Mouse (Mus musculus): Measurements from ENCODE around the gene Me3.
A peak's percentile ranks its signal among the peaks of the same experiment; 100 is the strongest.

Gene Me3

DNA sequence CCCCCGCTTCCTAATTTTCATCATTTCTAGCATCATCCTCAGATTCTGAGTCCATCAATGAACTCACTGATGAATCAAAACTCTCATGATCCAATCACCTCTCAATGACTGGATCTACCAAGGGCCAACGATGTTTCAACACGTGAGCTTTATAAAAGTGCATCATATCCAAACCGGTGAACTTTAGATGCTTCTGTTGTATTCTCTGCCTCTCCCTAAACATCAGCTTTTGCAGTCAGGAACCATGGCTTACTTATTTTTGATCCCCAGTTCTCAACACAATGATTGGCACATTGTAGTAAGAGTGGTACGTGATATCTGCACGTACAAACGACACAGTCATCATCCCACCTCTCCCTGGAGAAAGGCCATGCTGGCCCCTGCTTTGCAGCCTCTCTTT is 204.5 kb downstream of the Me3 start:
- no peak for DNase-seq

DNA sequence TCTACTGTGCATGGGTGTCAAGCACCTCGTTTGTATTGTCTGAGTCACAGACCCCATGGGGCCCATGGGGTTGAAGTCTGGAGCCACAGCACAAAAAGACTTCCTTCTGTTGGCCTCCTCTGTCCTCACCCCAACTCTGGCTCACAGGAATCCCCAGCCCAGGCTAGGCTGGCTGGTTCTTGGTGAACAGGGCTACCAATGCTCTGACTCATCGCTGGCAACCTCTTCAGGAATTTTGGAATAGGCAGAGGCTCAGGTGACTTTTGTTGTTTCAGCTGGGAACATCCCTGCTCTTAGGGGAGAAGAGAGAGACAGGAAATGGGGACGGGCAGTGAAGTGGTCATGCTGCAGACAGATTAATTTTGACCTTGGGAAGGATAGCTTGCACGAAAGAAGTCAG is 205.6 kb downstream of the Me3 start:
- no peak for DNase-seq

DNA sequence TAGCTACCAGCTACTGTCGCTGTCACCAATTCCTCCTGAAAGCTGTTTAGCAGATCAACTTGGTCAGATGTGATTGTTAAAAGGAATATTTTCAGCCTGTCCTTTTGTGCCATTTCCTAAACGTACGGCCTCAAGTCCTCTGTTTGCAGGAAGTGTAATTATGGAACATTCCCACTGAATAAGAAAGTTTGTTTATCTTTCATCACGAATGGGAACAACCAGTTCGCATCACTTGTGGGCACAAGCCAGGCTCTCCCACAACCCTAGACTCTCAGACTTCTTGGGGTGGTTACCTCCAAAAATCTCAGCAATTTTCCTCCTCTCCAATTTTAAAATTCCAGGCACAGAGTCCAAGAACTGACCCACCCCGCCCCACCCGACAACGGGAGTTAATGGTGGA is 207.5 kb downstream of the Me3 start:
- no peak for DNase-seq

DNA sequence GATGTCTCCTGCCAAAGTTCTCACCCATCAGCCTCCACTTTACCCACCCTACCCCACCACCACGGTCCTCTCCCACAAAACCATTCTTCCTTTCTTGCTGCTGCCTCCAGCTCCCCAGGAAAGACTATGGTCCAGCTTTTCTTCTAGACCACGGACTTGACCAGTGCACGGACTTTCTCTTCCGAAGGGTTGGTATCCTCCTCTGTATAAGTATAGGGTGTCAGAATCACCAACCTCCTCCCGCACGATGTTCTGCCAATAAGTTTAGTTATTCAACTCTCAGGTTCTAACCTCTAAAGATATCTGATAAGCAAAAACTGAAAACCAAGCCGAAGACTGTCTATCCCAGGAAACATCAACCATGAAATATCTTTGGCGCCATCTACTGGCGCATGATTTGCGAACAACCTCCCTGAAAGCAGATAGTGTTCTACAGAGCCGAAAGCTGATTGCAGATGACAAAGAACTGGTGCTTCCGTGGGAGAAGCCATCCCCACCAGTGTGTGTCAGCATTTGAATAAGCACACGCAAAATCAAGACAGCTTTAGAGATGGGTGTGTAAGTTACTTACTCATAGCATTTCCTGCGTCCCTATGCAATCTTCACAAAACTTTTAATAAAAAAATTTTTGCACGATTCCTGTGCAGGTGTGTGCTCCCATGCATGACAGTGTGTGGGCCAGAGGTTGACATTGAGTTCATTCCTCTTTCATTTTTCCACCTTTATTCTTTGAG is 209.6 kb downstream of the Me3 start:
- peak; percentile 89 for DNase-seq

DNA sequence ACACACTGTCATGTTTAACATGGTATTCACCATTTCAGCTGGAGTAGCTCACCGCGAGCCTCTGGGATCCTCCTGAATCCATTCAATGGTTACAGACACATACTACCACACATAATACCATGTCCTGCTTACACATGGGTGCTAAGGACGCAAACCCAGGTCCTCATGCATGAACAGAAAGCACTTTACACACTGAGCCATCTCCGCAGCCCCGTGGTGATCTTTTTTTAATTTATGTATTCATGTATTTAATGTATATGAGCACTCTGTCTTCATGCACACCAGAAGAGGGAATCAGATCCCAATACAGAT is 210.2 kb downstream of the Me3 start:
- DNase-seq = no peak

DNA sequence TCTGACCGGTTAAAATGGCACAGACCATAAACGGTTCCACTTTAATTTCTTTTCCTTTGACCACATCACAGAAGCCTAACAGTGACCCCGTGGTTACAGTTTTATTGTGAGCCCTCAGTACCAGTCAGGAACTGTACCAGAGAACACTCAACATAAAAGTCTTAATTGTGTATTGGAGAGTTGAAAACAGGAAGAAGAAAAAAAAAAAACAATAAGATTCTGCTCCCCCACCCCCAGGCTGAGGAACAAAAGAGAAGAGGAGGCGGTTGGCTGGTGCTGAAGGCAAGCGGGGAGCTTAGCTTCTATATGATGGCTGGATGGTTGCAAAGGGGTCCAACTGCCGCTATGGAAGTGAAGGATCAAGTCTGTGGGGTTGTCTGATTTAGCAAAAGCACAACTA is 210.9 kb downstream of the Me3 start:
- no peak for DNase-seq

DNA sequence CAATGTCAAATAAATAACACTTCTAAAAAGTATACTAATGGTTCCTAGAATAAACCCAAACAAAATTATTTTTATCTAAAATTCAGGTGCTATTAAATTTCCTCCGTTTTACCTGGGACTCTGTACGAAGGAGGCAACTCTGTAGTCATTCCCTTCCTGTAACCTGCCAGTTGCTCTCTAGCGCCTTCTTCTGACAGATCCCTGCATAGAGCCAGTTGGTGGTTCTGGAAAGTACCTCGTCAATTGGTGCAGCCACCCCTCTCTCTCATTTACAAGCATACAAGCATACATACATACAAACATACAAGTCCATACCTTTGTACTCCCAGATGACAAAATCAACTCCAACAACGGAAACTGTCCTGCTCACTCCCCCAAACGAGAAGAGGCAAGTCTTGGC is 211.3 kb downstream of the Me3 start:
- DNase-seq = peak; percentile 61

DNA sequence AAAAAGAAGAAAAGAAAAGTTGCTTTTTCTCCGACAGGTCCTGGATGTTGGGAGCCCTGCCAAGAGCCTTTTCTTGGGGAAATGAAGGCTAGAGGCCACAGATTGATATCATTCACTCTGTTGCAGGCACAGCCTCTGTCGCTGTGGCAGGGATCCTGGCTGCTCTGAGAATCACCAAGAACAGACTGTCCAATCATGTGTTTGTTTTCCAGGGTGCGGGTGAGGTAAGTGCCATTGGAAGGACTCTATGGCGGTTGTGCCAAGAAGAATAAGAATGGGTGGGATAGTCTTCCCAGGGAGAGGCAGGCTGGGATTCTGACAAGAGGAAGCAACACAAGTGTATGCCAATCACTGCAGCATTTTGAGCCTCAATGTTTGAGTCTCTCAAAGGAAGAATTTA is 213.5 kb downstream of the Me3 start:
- DNase-seq = peak; percentile 16

DNA sequence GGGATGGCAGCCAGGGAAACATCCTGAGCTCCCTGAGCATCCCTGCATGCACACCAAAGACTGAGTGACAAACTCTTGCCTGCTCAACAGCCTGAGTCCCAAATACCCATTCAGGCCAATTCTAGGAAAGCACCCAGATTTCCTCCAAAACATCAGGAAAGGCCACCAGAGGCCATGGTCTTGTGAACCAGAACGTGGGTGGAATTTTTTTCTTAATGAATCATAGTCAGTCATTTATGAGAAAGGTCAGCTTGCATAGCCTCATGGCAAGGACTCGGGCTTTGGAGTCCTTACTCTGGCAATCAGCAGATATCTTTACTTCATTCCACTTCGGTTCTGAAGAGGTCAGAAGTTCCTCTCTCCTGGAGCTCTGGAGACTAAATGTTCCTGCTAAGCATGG is 218.3 kb downstream of the Me3 start:
- DNase-seq = no peak

DNA sequence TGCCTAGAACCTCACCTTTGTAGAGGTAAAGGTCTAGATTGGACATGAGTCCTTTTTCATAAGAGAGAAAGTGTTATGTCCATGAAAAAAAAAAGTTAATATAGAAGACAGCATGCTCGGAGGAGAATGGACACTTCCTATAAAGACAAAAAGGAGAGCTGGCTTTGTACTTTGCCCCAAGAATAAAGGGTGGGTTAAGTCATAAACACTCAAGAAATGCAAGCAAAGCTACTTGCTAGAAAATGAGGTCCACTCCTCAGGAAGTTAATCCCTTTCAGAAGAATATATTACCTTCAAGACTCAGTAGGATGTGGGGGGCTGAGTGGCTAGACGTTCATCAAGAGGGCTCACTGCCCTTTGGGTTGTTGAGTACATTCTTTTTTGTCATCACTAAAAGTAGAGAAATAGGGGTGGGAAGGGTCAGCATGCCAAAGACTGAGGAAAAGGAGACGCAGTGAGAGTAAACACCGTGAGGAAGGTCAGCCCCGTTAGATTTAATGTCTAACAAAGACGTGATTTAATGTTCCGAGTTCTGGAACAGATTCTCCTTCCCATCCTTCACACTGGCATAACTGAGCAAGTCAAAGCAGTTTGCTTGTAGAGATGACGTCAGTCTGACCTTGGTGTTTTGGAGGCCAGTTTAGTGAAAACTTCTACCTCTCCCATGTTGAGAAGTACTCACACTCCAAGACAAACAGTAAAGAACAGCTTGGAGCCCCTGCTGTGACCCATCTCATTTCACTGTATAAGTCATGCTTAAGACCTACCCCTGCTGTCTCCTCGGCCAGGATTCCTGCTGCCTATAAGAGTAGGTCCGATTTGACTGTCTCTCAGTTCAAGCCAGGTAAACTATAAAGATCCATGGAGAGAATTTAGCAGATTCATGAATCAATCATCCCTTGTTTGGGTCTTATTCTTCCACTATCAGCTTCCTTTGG is 220.2 kb downstream of the Me3 start:
- no peak for DNase-seq

DNA sequence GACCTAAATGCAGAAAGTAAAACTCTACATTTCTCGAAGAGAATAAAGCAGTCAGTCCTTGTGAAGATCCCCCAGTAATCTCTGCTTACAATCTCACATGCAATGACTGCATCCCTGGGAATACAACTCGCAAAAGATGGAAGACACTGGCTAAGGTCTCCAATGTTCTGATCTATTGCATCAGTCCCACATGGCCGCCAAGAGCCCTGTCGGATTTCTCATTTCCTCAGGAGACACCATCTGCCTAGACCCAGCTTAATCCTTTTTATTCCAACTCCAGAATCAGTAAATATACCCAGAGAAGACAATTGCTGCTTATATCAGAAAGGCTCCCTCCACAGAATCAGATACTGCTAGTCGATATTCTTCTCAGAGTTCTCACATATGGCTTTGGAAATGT is 220.9 kb downstream of the Me3 start:
- no peak for DNase-seq

DNA sequence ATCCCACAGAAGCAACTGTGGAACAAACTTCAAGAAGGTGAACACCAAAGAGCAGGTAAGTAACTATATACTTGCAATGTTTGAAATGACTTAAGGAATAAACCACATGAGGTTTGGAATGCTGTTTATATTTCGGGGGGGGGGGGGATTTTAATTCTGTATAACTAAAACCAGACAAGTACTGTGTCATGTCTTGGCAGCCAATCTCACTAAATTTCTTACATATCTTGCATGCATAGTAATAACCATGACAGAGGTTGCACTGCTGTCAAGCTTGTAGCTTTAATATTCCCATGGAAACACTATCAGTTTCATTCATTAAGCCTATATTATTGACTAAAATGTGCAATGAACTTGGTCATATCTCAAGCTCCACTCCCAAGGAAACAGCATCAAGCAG is 223.0 kb downstream of the Me3 start:
- no peak for DNase-seq

DNA sequence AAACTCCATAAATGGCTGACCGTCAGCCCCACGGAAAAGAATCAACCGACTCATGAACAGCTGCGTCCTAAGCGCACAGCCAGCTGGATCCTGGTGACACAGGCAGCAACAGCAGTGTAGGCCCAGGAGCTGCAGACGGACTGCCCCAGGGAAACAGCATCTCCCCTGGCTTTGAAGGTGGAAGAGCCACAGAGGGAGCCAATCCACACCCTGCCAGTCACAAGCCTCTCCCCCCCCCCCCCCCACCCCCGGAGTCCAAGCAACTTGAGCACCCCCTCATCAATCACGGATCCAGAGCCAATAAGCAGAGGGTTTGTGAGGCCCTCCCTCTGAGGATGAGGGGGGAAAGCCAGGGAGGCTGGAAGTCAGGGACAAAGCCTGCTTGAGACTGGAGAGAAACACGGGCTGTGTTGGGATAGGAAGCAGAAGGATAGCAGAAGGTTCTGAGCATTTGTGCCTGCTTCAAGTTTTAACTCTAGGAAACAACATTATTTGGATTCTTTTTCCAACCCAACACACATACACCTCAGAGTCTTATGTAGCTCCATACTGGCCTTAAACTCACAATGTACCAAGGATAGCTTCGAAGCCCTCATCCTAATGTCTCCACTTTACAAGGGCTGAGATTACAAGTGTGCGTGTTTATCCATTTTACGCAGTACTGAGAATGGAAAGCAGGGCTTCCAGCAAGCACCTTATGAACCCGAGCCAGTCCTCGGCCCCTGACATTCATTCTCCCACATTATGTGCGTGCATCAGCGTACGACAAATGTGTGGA is 224.4 kb downstream of the Me3 start:
- DNase-seq = no peak

DNA sequence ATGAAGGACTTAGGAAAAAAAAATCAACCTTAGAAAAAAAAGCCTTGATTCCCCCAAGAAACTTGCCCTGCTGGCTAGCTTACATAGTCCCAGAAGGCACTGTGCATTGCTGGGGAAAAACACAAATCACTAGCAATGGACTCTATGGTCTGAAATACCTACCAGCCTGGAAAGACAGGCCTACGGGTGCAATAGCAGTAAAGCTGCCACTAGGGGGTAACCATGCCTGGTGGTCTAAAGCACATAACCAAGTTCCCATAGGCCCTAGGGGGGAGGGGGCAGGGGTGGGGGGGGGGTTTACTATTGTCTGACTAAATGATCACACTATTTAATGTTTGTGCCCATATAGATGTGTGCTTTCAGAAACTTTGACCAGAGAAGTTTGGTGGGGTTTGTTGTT is 232.6 kb downstream of the Me3 start:
- no peak for DNase-seq

DNA sequence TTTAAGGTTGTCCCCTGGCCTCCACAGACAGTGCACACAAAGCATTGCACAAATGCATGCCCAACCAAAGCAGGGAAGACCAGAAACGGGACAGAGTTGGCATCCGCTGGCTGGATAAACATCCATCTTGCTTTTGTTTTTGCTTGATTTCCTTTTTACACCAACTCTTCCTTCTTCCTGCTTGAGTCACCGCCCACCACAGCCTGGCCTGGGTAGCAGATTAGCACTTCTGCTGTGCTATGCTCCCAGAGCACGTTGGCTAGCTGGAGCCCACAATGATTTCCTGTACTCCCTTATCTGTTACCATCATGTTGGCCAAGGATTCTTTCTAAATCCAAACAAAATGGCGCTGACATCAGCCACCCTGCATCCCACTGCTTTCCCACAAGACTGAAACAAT is 235.0 kb downstream of the Me3 start:
- peak; percentile 30 for DNase-seq

DNA sequence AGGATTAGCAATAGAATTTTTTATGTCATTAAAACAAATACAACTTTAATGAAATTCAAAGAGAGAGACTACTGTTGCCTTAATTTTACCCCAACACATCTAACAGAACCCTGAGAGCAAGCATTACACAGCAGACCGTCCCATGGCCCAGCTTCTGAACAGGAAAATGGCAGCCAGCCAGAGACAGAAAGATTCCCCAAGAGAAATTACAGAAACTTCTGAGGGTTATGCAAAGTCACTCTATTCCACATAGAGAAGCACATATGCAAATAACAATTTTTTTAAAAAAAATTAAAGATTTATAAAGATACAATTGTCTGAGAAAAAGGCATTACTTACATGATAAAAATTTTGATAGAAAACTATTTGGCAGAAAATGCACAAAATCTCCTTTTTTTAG is 247.5 kb downstream of the Me3 start:
- DNase-seq = no peak

DNA sequence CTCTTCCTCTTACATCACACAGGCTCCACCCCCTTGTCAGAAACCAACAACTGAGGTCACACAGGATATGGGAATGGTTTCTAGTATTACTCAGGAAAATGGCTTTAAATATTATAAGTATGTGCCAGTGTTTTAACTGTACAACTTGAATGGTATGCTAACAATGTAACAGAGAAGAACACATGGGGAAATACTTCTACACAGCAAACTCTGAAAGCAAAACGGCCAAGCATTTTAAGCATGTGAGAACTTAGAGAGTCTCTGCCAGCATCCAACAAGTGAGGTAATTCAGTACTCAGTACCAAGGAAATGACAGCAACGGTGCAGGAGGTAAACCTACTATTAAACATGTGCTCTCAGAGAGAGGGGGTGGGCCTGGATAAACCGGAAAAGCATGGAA is 252.4 kb downstream of the Me3 start:
- DNase-seq = no peak

DNA sequence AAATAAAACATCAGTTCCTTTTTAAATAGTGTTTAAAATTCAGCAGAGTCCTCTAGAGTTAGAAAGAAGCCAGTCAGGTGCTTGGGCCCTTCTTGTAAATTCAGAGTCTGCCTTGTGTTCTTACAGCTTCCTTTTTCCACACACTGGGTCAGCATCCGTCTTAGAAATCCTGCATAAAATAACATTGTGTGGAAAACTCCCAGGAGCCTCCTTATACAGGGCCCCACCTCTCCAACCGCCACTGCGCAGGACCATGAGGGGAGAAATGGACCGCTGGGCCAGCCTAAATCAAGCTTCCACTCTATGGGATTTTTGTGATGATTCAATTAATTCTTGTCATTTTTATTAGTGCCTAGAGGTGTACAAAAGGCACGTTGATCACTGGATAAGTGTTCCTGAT is 259.2 kb downstream of the Me3 start:
- no peak for DNase-seq

DNA sequence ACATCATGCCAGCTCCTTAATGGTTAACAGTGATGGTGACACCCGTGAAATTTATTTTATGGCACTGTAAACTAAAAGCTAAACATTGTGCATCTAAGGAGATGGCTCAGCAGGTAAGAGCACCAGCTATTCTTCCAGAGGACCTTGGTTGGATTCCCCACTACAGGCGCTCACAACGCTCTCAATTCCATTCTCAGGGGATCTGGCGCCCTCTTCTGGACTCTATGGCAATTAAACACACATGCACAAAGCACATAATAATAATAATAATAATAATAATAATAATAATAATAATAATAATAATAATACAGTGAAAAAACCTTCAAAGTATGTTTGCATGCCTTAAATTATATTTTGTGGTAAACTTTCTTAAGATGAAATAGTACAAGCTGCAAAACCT is 259.7 kb downstream of the Me3 start:
- DNase-seq = peak; percentile 22

DNA sequence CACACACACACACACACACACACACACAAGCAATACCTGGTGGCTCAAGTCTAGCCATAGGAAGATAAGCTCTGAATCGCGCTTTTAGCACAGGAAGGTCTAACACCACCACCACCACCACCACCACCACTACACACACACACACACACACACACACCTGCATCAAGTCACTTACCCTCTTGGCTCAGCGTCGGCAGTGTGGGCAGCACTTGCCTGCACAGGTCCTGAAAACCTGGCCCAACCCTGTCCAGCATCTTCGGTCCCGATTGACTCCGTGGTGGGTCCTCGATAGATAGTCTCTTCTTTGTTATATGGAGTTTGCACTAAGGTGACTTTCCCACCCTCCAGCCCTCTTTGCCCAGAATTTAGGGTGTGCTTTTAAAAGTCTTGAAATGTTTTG is 270.8 kb downstream of the Me3 start:
- no peak for DNase-seq

DNA sequence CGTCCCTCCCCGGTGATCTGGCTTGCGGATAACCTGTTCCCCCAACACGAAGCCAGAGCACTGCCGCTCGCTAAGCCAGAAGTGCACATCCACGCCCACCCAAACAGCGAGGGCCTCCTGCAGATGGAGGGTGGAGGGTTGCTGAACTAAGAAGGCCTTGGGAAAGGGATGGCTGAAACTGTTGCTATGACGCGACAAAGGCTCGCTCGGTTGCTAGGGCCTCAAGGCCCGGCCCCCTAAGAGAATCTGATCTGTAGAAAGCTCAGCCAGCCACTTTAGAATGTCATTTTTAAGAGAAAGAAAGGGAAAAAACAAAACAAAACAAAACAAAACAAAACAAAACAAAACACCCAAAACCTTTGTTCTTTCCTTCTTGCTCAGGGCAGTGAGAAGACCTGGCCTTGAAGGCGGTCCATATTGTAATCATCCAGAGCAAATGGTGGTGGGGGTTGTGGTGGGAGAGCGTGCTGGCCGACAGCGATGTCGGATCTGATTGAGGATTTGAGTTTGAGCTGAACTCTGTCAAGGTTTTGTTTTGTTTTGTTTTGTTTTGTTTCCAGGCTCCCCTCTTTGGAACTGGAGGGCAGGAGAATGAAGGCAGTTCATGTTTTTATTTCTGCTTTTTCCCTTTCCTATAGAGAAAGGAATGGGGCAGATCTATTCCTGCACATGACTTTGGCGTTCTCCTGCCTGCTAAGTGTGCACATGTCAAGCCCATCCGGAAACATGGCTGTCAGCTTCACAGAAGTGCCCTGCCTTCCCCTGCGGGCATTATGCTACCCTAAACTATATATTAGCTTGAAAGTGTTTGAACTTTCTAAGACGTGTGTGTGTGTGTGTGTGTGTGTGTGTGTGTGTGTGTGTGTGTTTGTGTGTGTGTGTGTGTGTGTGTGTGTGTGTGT is 271.5 kb downstream of the Me3 start, which contains the start of gene Ccdc81:
Gene Ccdc81 (minus strand): TSS at position 188 of the 902 bp plus-strand sequence.
- DNase-seq = no peak

Data from lung, postnatal 10 days (tissue).